Mouse (Mus musculus) mesoderm, embryonic 11.5 days (tissue): ENCODE data around the gene 4933417A18Rik.
"Not testable (repeated sequence)": the region's sequence is repeated elsewhere in the genome, so short reads cannot be mapped to it uniquely, and the experiment has no call there.

Experiments
- DNase-seq: peaks from one replicate; pipeline ENCODE4 v3.0.0-alpha.2; 2012; ENCODE audit warnings: low read depth, low spot score

The 4933417A18Rik gene

GRCm38 (mm10) chr13:34924210-34924609, at the start of gene 4933417A18Rik, which contains the start of gene Fam217a:
TSS of gene 4933417A18Rik (plus strand) at chr13:34924409.
TSS of gene Fam217a (minus strand) at chr13:34924310.
- no peak for DNase-seq

- not testable (repeated sequence) for DNase-seq
Measured at GRCm38 (mm10) chr13:34874736-34875135, 49.5 kb upstream of the 4933417A18Rik start.

DNA sequence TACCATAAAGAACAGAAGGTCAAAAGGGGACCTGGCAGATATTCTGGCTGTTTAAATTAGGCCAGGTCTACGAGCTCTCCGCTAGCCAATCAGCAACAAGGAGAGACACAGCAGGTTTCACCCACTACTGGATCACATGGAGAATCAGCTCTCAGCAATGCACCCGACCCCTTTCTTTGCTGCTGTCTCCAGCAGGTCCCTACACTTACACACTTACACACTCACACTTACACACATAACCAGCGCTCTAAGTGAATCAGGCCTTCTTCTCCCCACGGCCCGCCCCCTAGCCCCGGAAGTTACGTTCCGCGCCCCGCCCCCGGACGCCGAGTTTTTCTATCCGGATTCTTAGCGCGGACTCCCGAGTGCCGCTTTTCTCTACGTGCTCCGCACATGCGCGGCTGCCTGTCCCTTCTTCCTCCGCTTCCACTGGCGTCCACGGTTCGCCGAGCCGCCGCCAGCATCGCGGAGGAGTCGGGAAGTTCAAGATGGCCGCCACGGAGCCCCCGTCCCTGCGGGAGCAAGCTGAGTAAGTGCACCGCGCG, 49.0 kb upstream of the 4933417A18Rik start, which contains the start of gene Prpf4b:
Gene Prpf4b, plus strand, starts transcription at position 137 of the 545 bp plus-strand sequence.
- DNase-seq, result peak; percentile 89

GRCm38 (mm10) chr13:34875741-34876445, 48.3 kb upstream of the 4933417A18Rik start:
- DNase-seq, result peak; percentile 56

GRCm38 (mm10) chr13:34876481-34876880, 47.7 kb upstream of the 4933417A18Rik start:
- no peak for DNase-seq

DNA sequence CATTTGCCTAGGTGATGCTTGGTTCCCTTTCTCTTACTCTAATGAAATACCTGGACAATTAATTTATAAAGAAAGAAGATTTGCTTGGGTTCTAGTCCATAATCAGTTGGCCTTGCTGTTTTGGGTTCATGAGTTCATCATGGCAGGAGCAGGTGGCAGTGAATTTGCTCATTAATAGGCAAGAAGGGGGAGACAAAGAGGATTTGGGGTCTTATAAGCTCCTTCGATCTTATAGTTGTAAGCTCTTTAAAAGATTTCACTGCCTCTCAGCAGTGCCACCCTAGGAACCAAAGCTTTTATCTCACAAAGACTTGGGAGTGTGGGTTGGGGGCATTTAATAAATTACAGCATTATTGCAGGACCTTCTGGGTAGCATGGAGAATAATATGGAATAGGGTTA, 31.3 kb upstream of the 4933417A18Rik start:
- DNase-seq, result no peak

DNA sequence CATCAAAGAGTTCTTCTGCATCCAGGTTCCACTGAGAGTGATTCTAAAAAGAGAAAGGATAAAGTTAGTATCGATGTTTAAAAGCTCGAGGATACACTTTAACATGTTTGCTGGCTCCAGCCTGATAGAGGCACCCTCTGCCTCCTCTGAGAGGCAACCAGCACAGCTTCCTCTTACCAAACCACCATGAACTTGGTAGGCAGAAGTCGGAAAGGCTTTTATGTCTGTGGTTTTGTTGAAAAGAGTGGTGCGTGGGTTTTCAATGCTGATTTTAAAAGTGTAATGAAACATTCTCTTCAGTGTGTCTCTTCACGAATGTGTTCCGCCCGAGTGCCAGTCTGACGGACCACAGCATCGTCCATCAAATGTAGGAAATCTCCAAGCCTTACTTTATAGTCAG, 9.6 kb upstream of the 4933417A18Rik start:
- DNase-seq, result no peak

GRCm38 (mm10) chr13:34916520-34917167, 7.6 kb upstream of the 4933417A18Rik start:
- DNase-seq, result no peak

- no peak for DNase-seq
Measured at GRCm38 (mm10) chr13:34934931-34935644, 10.9 kb downstream of the 4933417A18Rik start.

- DNase-seq, result no peak
Measured at GRCm38 (mm10) chr13:34942370-34942769, 18.2 kb downstream of the 4933417A18Rik start.

GRCm38 (mm10) chr13:34951437-34951836, 27.2 kb downstream of the 4933417A18Rik start:
- DNase-seq, result not testable (repeated sequence)

- DNase-seq, result no peak
Measured at GRCm38 (mm10) chr13:34956901-34957300, 32.7 kb downstream of the 4933417A18Rik start.

DNA sequence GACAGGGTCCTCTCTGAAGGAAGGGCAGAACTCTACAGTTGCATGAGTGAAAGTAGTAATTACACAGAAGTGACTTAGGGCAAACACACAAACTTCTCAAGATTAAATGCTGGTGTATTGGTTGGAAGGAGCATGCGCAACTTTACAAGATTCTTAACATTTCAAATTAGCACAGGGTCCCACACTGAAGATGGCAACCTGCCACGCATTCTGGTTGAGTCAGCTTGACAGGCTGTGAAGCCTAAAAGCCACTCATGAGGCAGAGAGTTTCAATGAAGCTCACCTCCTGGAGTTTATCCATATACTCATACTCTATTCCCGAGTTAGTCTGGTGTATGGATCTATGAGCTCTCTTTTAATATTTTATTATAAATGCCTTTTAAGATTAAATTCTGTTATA, 33.9 kb downstream of the 4933417A18Rik start:
- DNase-seq, result not testable (repeated sequence)

DNA sequence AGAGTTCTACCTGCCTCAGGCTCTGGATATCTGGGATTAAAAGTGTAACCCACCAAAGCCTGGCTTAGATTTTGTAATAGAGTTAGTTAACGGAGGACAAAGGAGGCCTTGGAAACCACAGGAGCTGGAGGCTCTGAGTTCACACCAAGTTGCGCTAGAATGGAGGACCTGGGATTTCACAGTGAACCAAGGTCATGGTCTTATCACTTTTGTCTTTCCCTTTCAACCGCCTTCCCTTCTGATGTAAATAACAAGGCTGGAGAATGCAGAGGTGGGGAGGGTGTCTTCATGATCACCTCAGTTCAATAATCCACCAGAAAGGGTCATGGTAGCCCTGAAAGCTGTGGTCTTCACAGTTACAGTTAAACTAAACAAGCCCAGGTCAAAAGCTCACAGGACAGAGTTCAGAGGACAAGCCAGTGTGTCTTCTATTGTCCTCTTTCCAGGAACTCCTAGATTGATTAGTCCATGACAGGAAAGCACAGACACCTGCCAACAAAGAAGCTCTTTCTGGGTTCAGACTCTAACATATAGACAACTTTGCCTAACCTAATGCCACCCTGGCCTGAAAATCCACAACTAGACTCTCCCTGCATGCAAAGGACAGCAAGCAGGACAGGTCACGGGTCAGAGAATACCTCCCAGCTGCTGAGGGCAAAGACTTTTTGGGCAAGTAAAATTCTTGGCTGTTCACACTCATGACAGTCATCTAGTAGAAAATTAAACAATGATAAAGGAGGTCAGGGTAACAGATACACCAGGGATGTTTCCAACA, 37.0 kb downstream of the 4933417A18Rik start:
- DNase-seq, result no peak

- peak; percentile 37 for DNase-seq
Measured at GRCm38 (mm10) chr13:34963511-34964397, 39.5 kb downstream of the 4933417A18Rik start, which contains the start of gene Eci3. TSS of gene Eci3 (minus strand) at chr13:34963810.

DNA sequence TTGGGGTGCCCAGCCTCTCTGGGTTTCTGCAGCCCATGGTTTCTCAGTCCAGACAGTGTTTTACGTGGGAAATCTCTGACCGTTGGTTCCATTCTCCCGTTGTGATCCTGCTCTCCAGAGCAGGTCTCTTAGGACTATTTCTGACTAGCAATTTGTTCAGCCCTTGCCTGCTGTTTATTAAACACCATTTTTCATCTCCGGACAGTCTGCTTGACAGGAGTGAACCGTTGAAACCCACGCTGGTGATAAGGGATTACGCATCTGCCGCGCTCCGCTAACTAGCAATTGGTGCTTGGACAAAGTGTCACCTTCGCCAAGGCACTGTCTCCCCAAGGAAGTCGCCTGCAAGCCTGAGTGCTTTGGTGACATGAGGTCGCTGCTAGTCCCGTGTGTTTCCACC, 40.2 kb downstream of the 4933417A18Rik start:
- DNase-seq, result peak; percentile 9

DNA sequence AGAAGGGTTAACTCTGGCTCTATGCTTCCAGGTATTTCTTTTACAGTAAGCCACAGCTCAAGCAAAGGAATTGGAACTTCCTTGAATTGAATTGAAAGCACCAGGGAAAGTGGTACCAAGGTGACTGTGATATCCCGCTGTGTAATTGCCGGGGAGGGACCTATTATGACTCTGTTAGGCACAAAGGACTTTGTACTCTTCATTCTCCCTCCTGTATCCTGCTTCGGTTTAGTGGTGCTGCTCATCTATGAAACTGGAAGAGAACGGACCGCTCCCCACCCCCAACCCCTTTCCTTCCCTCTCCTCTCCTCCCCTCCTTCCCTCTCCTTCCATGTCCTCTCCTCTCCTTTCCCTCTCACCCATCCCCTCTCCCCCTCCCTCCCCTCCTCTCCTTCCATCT, 40.7 kb downstream of the 4933417A18Rik start:
- no peak for DNase-seq

DNA sequence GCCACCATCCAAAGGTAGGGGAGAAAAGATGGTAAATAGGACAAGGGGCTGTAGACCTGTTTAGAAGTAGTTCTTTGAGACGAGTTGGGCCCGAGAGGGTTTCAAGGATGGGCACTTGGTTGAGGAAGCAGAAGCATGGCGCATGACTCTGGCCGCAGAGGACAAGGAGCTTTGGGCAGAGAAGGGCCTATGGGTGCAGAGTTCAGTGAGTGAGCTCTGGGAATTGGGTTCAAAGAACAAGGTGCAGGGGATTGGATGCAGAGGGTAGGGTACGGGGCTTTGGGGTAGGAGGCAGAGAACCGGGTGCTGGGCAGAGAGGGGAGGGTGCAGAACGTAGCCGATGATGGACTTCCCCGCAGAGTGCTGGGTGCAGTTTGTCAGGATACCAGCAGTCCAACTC, 41.4 kb downstream of the 4933417A18Rik start:
- not testable (repeated sequence) for DNase-seq

DNA sequence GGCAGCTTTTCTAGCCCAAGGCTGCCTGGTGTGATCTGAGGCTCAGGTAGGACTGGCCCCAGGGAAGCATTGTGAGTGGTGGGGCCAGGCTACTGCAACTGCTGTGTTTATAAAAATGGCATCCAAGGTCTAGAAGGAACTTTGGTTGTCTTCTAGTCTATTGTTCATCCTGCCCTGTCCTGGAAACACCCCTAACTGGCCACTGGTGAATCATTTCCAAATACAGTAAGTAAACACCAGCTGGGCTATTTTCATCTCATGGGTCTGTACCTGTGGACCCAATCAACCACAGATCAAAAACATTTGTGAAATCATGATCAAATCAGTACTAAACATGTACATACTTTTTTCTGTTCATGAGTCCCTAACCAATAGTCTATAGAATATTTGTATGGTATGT, 48.2 kb downstream of the 4933417A18Rik start:
- DNase-seq, result not testable (repeated sequence)

GRCm38 (mm10) chr13:34973149-34973548, 48.9 kb downstream of the 4933417A18Rik start:
- DNase-seq, result peak; percentile 52
